Mouse (Mus musculus) spleen, adult 2 months (tissue): ENCODE data around the gene Ermard. TPM values are rescaled to one million over a fixed set of nuclear protein-coding genes. Genes with fewer than 3 reads are reported as not detected.

Experiments
- DNase-seq, 2 experiments: peaks; one replicate each; pipeline versions ENCODE4 v3.0.0 to v3.0.0-alpha.2; 2012 to 2021; ENCODE audit warnings: low spot score in 2 of 2, low read depth in 1 of 2
- H3K27ac ChIP-seq: fragments of 200-500 bp; 2 replicates; pipeline ENCODE4 v1.5.1; 2012; ENCODE audit warnings: low read length, inconsistent platforms; ENCODE audit not compliant: insufficient read depth
- H3K27me3 ChIP-seq: fragments of 200-500 bp; 2 replicates; pipeline ENCODE4 v1.6.1; 2012; ENCODE audit warnings: mild to moderate bottlenecking, moderate library complexity, low read length, inconsistent platforms; ENCODE audit not compliant: control insufficient read depth, insufficient read depth
- H3K36me3 ChIP-seq: fragments of 200-500 bp; 2 replicates; pipeline ENCODE4 v1.6.1; 2012; ENCODE audit warnings: mild to moderate bottlenecking, low read length, inconsistent platforms; ENCODE audit not compliant: control insufficient read depth, insufficient read depth
- H3K4me1 ChIP-seq: fragments of 200-500 bp; 2 replicates; pipeline ENCODE4 v1.6.1; 2011; ENCODE audit warnings: inconsistent platforms; ENCODE audit not compliant: control insufficient read depth, insufficient read depth, insufficient read length
- H3K4me3 ChIP-seq: fragments of 200-500 bp; 2 replicates; pipeline ENCODE4 v1.5.1; 2011; ENCODE audit warnings: mild to moderate bottlenecking, inconsistent platforms; ENCODE audit not compliant: insufficient read depth, insufficient read length; ENCODE audit errors: extremely low read depth
- CTCF ChIP-seq: fragments of 200-500 bp; IDR thresholded peaks from 2 replicates; pipeline ENCODE4 v1.5.1; 2011; ENCODE audit warnings: mild to moderate bottlenecking, inconsistent platforms; ENCODE audit not compliant: insufficient read depth, insufficient read length, insufficient replicate concordance; ENCODE audit errors: extremely low read depth
- POLR2A ChIP-seq: fragments of 200-500 bp; IDR thresholded peaks from 2 replicates; pipeline ENCODE4 v1.6.1; 2011; ENCODE audit warnings: low read depth, low read length, inconsistent platforms
- WGBS: fragments of 180-500 bp; shearing (Covaris S2); methylation state at CpG from one replicate; pipeline ENCODE4 v1.1.7; 2018; 5-methylcytosine and 5-hydroxymethylcytosine counted together
- polyA plus RNA-seq: library from polyadenylated mRNA; depleted of rRNA; stranded (reverse); fragments of >200 nt; gene quantifications from 2 replicates; pipeline ENCODE4 v1.2.3, GENCODE M21; 2012

The Ermard gene
- polyA plus RNA-seq, 1 experiment = 43.1 TPM

DNA sequence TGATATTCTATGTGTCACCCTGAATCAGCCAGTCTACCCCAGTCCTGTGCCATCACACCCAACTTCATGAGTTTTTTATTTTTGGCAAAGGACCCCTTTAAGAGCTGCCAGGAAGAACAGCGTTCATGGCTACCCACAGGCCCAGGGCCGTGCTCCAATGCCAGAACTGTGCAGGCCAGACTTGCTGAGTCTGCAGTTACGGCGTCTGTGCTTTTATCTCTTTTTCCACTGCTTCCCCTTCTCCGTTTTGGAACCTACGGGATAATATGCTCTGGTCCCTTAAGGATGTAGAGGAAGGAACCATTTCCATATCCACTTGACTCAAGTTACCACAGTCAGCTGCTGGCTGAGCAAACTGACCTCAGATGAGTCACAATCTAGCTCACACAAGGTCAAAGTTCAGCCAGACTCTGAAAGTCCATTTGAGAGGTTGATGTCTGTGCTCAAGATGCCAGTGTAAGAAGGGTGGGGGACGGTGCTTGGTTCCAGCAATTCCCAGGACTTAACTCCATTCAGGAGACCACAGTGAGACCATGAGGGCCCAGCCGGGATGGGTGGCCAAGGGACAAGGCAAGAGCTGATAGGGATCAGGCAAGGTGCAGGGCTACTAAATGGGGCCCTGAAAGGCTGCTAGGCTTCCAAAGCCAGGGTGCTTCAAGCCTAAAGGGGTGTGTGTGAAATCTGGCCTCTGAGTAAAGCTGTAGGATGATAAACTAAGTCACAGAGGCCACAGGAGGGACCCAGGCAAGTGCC is 27.2 kb downstream of the Ermard start:
- no peak for TF ChIP-seq CTCF
- no peak for TF ChIP-seq POLR2A
- no peak for DNase-seq
- H3K27ac ChIP-seq = 0 out of 2 replicates have a peak overlapping the region, but pooled peaks have one; percentile 15
- H3K4me3 ChIP-seq = no peak overlapping the region
- H3K36me3 ChIP-seq = peaks cover 2% of the 10 kb centered on the region; the same call in 1 of the 2 replicates
- H3K4me1 ChIP-seq = no peaks in the 10 kb centered on the region; the same call in 1 of the 2 replicates
- 81% methylated on average over 8 of the region's 8 CpGs for WGBS
- H3K27me3 ChIP-seq = no peaks in the 10 kb centered on the region

DNA sequence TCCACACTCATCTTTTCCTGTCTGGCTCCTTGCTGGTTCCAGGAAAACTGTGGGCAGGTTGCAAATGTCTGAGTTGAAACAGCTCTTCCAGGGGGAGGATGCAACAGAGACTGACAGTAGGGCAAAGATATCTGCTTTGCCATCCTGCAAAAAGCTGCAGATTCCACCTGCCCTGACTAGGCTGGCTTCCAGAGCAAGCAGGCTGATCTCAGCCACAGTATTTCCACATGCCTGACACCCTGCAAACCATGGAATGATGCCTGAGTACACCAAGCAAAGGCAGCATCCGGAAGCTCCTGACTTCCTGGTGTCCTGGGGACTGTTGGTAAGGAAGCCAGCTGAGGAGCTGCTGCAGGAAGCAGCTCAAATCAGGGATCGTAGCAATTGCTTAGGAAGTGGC is 28.1 kb downstream of the Ermard start:
- H3K4me1 ChIP-seq = no peaks in the 10 kb centered on the region; the same call in 1 of the 2 replicates
- no peak overlapping the region for H3K4me3 ChIP-seq
- 69% methylated on average over 2 of the region's 2 CpGs for WGBS
- no peak overlapping the region for H3K27ac ChIP-seq
- no peaks in the 10 kb centered on the region for H3K27me3 ChIP-seq
- DNase-seq = no peak
- TF ChIP-seq POLR2A (no peak), CTCF (no peak)
- H3K36me3 ChIP-seq = no peaks in the 10 kb centered on the region

- Histone ChIP-seq H3K27me3 (no peaks in the 10 kb centered on the region), H3K4me3 (no peak overlapping the region), H3K36me3 (no peaks in the 10 kb centered on the region), H3K4me1 (no peaks in the 10 kb centered on the region; the same call in 1 of the 2 replicates), H3K27ac (no peak overlapping the region)
- no peak for DNase-seq
- TF ChIP-seq CTCF = no peak
- TF ChIP-seq POLR2A = no peak
- WGBS = 90% methylated on average over 2 of the region's 2 CpGs
Observed at GRCm38 (mm10) chr17:15072211-15072610, 31.2 kb downstream of the Ermard start.

DNA sequence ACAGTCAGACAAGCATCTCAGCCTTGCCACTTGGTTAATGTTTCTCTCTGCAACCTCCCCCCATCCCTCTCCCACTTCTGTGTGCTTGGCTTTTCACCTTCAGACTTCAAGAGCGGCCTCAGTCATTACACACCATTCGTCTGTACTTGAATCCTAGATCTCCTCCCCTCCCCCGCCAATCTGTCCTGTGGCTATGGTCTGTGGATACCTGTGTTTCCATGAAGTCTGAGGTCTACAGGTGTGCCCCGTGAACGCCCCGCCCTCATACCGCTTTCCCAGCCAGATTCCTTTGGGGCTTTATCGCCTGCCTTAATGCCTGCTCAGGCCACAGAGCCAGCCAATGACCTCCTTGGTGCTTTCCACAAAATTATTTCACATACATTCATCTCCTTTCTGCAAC is 34.0 kb downstream of the Ermard start:
- no peak for TF ChIP-seq CTCF
- TF ChIP-seq POLR2A = no peak
- 92% methylated on average over 8 of the region's 8 CpGs for WGBS
- no peaks in the 10 kb centered on the region for H3K27me3 ChIP-seq
- H3K36me3 ChIP-seq = no peaks in the 10 kb centered on the region
- no peak overlapping the region for H3K4me3 ChIP-seq
- no peak overlapping the region for H3K27ac ChIP-seq
- no peak for DNase-seq
- H3K4me1 ChIP-seq = no peaks in the 10 kb centered on the region

DNA sequence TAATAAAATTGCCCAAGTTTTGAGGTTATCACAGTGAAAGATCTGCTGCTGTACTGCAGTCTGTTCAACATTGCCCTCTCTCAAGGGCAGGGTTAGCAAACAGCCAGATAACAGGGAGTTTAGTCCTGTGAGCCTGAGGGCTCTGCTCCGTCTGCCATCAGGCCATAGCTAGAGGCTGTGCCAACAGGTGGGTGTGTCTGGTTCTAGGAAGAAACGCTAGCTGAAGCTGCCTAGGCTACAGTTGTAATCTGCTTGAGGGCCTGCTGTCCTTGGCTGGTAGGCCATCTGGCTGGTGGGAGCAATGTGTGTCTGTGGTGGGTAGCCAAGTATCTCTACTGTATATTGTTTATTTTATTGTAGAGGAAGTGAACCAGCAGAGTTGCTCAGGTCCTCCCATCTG is 36.5 kb downstream of the Ermard start:
- H3K27ac ChIP-seq = no peak overlapping the region
- no peaks in the 10 kb centered on the region for H3K4me1 ChIP-seq
- no peak overlapping the region for H3K4me3 ChIP-seq
- TF ChIP-seq CTCF (no peak), POLR2A (no peak)
- H3K36me3 ChIP-seq = no peaks in the 10 kb centered on the region
- H3K27me3 ChIP-seq = no peaks in the 10 kb centered on the region
- WGBS = 79% methylated on average over 2 of the region's 2 CpGs
- DNase-seq = no peak

- no peak for DNase-seq
- Histone ChIP-seq H3K4me1 (no peaks in the 10 kb centered on the region), H3K27me3 (no peaks in the 10 kb centered on the region), H3K27ac (no peak overlapping the region), H3K36me3 (no peaks in the 10 kb centered on the region), H3K4me3 (no peak overlapping the region)
- WGBS = 57% methylated on average over 13 of the region's 13 CpGs
- no peak for TF ChIP-seq CTCF
- TF ChIP-seq POLR2A = no peak
Observed at GRCm38 (mm10) chr17:15084226-15084848, 43.3 kb downstream of the Ermard start.

- H3K4me3 ChIP-seq = no peak overlapping the region
Observed at GRCm38 (mm10) chr17:15085006-15085405, 44.0 kb downstream of the Ermard start.

More at GRCm38 (mm10) chr17:15085006-15085405, 44.0 kb downstream of the Ermard start:
- no peak for TF ChIP-seq CTCF
- Histone ChIP-seq H3K4me1 (no peaks in the 10 kb centered on the region), H3K27me3 (no peaks in the 10 kb centered on the region), H3K27ac (no peak overlapping the region), H3K36me3 (no peaks in the 10 kb centered on the region)
- DNase-seq = no peak
- 80% methylated on average over 2 of the region's 2 CpGs for WGBS
